Mouse (Mus musculus) limb, embryonic 14.5 days (tissue): ENCODE data around the gene Meig1. TPM values are rescaled to one million over a fixed set of nuclear protein-coding genes. Genes with fewer than 3 reads are reported as not detected.
"Not testable (repeated sequence)": the region's sequence is repeated elsewhere in the genome, so short reads cannot be mapped to it uniquely, and the experiment has no call there.

Experiments
- ATAC-seq: fragments of 200-750 bp; cut with Nextera tagmentation; 2 replicates; pipeline ENCODE4 v1.8.0; 2017; ENCODE audit warnings: low read depth, moderate number of reproducible peaks, moderate TSS enrichment; ENCODE audit not compliant: low FRiP score
- DNase-seq: peaks from one replicate; pipeline ENCODE4 v3.0.0-alpha.2; 2015; ENCODE audit warnings: low spot score
- H3K27ac ChIP-seq: fragments of 300-500 bp; sonication (generic); replicated peaks from 2 replicates; pipeline ENCODE4 v1.5.1; 2014; ENCODE audit warnings: low read depth, mild to moderate bottlenecking, low read length, moderate library complexity, mixed read lengths
- H3K27me3 ChIP-seq: fragments of 300-500 bp; sonication (generic); 2 replicates; pipeline ENCODE4 v1.6.1; 2014; ENCODE audit warnings: low read length, mixed read lengths; ENCODE audit not compliant: control insufficient read depth, insufficient read depth
- H3K36me3 ChIP-seq: fragments of 300-500 bp; sonication (generic); 2 replicates; pipeline ENCODE4 v1.6.1; 2014; ENCODE audit warnings: mild to moderate bottlenecking, low read length, moderate library complexity, mixed read lengths; ENCODE audit not compliant: control insufficient read depth, insufficient read depth
- H3K4me1 ChIP-seq: fragments of 300-500 bp; sonication (generic); 2 replicates; pipeline ENCODE4 v1.6.1; 2014; ENCODE audit warnings: antibody characterized with exemption, low read length, mixed read lengths; ENCODE audit not compliant: control insufficient read depth, insufficient read depth
- H3K4me2 ChIP-seq: fragments of 300-500 bp; sonication (generic); replicated peaks from 2 replicates; pipeline ENCODE4 v1.6.1; 2014; ENCODE audit warnings: low read depth, mild to moderate bottlenecking, low read length, moderate library complexity; ENCODE audit not compliant: severe bottlenecking
- H3K4me3 ChIP-seq: fragments of 300-500 bp; sonication (generic); replicated peaks from 2 replicates; pipeline ENCODE4 v1.5.1; 2014; ENCODE audit warnings: low read length
- H3K9ac ChIP-seq: fragments of 300-500 bp; sonication (generic); 2 replicates; pipeline ENCODE4 v1.6.1; 2014; ENCODE audit warnings: mild to moderate bottlenecking, low read depth, low read length, moderate library complexity; ENCODE audit not compliant: severe bottlenecking
- H3K9me3 ChIP-seq: fragments of 300-500 bp; sonication (generic); 2 replicates; pipeline ENCODE4 v1.6.1; 2016; ENCODE audit warnings: low read length; ENCODE audit not compliant: control insufficient read depth
- POLR2A ChIP-seq: fragments of 200-500 bp; IDR thresholded peaks from 2 replicates; pipeline ENCODE4 v1.8.0; 2012; ENCODE audit warnings: inconsistent platforms, mild to moderate bottlenecking, moderate library complexity, borderline replicate concordance; ENCODE audit not compliant: insufficient read depth, insufficient read length; ENCODE audit errors: extremely low read depth
- WGBS: fragments of 180-500 bp; shearing (Covaris S2); extraction: QIAGEN DNeasy Blood & Tissue Kit; methylation state at CpG from one replicate; pipeline ENCODE4 v1.1.7; 2014; 5-methylcytosine and 5-hydroxymethylcytosine counted together
- polyA plus RNA-seq, 2 experiments: library from polyadenylated mRNA; depleted of rRNA in 1 of 2; stranded (reverse) in 1 of 2; unstranded in 1 of 2; fragments of >200 nt; fragmentation: Nextera tagmentation in 1 of 2; extraction: Ambion mirVana in 1 of 2; gene quantifications; 2 replicates each; pipeline versions ENCODE4 v1.2.1 to v1.2.3; 2012 to 2014

The Meig1 gene
- polyA plus RNA-seq, 2 experiments: 0.20 TPM; not detected in 1

DNA sequence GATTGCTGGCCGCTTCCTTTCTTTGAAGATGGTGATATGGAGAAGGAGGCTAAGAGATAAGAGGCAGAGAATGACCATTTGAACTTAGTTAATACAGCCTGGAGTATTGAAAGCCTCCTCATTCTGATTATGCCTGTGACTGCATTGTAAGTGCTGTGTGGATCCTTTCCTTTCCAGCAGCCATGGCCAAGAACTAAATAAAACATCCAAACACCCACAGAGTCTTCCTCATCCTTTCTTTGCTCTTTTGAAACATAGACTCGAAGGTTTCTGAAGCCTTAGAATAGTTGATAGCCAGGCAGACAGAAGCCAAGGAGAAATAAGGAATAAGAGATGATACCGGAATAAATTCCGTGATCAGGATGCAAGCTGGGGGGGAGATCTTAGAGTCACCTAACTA lies 16.5 kb downstream of the Meig1 start:
- no peak overlapping the region for H3K27ac ChIP-seq
- DNase-seq: no peak
- no peak overlapping the region for H3K4me2 ChIP-seq
- no peaks in the 10 kb centered on the region for H3K4me1 ChIP-seq
- no peak overlapping the region for H3K4me3 ChIP-seq
- no peak overlapping the region for H3K9ac ChIP-seq
- H3K27me3 ChIP-seq: no peaks in the 10 kb centered on the region
- no peaks in the 10 kb centered on the region for H3K36me3 ChIP-seq
- no peak for TF ChIP-seq POLR2A
- no peaks in the 10 kb centered on the region for H3K9me3 ChIP-seq
- 86% methylated on average over 4 of the region's 4 CpGs for WGBS
- ATAC-seq: no peak

DNA sequence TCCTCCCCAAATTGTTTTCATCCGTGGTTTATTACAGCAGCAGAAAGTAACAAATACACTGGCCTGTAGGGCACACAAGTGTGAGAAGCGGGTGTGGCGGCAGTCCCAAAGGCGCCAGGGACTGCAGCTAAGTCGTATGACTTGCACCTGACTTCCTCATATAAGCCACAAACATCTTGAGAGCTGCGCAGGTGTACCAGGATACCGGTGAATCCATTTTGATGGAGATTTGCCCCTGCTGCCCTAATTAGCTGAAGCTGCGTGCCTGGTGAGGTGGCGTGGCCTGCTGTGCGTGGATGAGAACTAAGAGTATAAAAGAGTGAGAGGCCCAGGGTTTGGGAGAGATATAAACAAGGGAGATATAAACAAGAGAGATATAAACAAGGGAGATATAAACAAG lies 25.3 kb downstream of the Meig1 start, which contains the start of gene Olah:
Olah (minus strand) TSS at position 101 of the 400 bp plus-strand sequence.
- not testable (repeated sequence) for DNase-seq, ATAC-seq, H3K4me3 ChIP-seq, H3K27ac ChIP-seq, H3K9ac ChIP-seq, H3K27me3 ChIP-seq, H3K9me3 ChIP-seq, H3K4me2 ChIP-seq, H3K36me3 ChIP-seq, H3K4me1 ChIP-seq
- WGBS: 58% methylated on average over 10 of the region's 10 CpGs

DNA sequence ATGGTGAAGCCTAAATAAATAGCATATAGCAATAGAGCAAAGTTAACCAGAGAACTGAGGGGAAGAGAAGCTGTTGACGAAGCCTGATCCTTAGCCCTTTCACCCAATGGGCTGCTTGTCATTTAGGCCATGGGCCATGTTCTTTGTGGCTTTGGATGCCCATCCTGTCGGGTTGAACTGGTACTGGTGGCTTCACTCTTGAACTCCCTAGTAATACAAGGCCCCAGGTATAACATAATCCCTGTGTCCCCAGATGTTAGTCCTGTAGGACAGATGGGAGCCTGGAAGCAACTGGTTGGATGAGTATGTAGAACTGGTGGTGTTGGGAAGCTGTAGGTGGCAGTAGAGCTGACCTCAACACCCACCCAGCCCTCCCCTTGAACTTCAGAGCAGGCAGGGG lies 30.5 kb downstream of the Meig1 start:
- H3K4me1 ChIP-seq: no peaks in the 10 kb centered on the region
- TF ChIP-seq POLR2A: no peak
- no peak overlapping the region for H3K27ac ChIP-seq
- no peak overlapping the region for H3K4me3 ChIP-seq
- no peak overlapping the region for H3K4me2 ChIP-seq
- H3K9me3 ChIP-seq: no peaks in the 10 kb centered on the region
- ATAC-seq (no peak), DNase-seq (no peak)
- no peak overlapping the region for H3K9ac ChIP-seq
- H3K36me3 ChIP-seq: no peaks in the 10 kb centered on the region
- 82% methylated on average over 2 of the region's 2 CpGs for WGBS
- H3K27me3 ChIP-seq: no peaks in the 10 kb centered on the region

DNA sequence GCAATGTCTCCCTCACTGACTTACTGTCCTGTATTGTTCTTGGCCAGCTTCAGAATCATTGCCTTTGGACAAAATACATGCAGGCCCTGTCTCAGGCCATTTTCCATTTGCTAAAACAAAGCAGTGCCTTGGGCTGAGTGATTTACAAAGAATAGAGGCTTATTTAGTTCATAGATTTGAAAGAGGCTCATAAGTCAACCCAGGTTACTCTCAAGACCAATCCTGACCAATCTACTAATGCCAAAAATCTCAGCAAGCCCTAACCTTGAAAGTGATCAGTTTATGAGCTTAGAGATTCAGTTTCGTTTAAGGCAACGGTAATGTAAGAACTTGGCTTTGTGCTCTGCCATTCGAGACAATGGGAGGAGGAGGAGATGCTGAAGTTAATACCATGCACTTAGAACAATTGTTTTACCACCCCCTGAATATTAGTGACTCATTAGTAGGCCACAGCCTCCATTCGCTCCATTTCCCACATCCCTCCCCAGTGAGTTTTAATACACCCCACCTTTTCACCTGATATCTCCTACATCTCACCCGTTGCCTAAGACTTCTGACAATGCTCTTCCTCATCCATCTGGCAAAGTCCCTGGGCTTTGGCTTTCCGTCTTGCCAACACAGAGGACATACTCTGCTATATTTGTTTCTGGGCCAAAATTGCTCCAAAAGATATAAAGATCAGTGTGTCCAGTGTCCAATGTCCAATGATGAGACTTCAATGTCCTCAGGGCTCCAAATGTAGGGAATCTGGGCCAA lies 35.2 kb downstream of the Meig1 start:
- TF ChIP-seq POLR2A: no peak
- no peaks in the 10 kb centered on the region for H3K9me3 ChIP-seq
- H3K4me3 ChIP-seq: no peak overlapping the region
- H3K36me3 ChIP-seq: no peaks in the 10 kb centered on the region
- no peak overlapping the region for H3K9ac ChIP-seq
- DNase-seq: no peak
- H3K27ac ChIP-seq: no peak overlapping the region
- no peak for ATAC-seq
- WGBS: 83% methylated on average over 6 of the region's 6 CpGs
- H3K4me2 ChIP-seq: no peak overlapping the region
- no peaks in the 10 kb centered on the region for H3K27me3 ChIP-seq
- no peaks in the 10 kb centered on the region for H3K4me1 ChIP-seq

DNA sequence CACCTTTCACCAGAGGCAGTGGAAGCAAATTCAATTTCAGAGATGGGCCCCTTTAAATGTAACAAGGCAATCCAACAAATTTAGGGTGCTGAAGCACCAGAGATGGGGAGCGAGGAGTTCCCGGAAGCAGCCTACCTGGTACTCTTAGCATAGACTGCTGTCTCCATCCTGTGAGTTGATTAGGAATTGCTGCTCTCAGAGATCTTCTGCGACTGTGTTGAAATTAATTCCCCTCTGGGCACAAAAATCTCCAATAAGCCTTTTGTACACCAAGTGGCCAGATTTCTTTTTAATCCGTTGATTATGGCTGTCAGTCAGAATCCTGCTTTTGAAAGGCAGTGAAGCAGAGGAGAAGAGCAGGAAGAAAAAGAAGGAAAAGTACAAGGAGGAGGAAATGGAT lies 57.3 kb downstream of the Meig1 start:
- H3K27me3 ChIP-seq: no peaks in the 10 kb centered on the region
- ATAC-seq (no peak), DNase-seq (no peak)
- no peaks in the 10 kb centered on the region for H3K36me3 ChIP-seq
- 59% methylated on average over 4 of the region's 4 CpGs for WGBS
- H3K9me3 ChIP-seq: no peaks in the 10 kb centered on the region
- no peak overlapping the region for H3K4me2 ChIP-seq
- no peak for TF ChIP-seq POLR2A
- no peak overlapping the region for H3K9ac ChIP-seq
- no peak overlapping the region for H3K4me3 ChIP-seq
- H3K4me1 ChIP-seq: no peaks in the 10 kb centered on the region
- H3K27ac ChIP-seq: no peak overlapping the region
